Mouse (Mus musculus) ES-E14 (cell line): ENCODE measurements at regions not wholly inside any gene's neighbourhood (a gene's known extent, or its start where the extent isn't known, plus 50 kb on each side); places are given as distances from the start of the nearest gene placed in this dataset.

ENCODE experiments used
- CHD2 ChIP-seq: IDR thresholded peaks from 2 replicates; pipeline ENCODE4 v1.6.1; 2014; ENCODE audit warnings: mild to moderate bottlenecking, low read depth, low read length, inconsistent platforms
- MAFK ChIP-seq: IDR thresholded peaks from 2 replicates; pipeline ENCODE4 v1.6.1; 2014; ENCODE audit warnings: mild to moderate bottlenecking, low read depth, low read length, inconsistent platforms; ENCODE audit not compliant: insufficient read depth

DNA sequence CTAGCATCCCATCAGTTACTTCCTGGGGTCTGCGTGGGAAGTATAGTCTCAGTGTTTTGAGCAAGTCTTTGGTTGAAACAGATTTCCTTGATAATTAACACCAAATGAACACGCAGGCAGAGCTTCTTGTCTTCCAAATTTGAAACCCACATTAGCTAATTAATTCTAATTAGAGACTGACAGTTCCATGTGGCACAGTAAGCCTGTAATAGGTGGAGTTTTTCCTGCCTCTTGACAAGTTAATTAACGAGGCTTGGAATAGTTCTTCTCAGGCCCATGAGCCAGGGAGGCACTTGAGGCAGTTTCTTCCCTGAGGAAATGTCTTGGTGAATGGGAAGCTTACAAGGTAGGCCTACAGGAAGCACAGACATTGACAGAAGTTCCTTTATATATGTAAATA is 320.4 kb upstream of the Chd6 start:
- TF ChIP-seq CHD2 (no peak), MAFK (no peak)
